Mouse (Mus musculus): ENCODE data around the gene Zswim7.
"Not testable (repeated sequence)": the region's sequence is repeated elsewhere in the genome, so short reads cannot be mapped to it uniquely, and the experiment has no call there.

Zswim7 gene

DNA sequence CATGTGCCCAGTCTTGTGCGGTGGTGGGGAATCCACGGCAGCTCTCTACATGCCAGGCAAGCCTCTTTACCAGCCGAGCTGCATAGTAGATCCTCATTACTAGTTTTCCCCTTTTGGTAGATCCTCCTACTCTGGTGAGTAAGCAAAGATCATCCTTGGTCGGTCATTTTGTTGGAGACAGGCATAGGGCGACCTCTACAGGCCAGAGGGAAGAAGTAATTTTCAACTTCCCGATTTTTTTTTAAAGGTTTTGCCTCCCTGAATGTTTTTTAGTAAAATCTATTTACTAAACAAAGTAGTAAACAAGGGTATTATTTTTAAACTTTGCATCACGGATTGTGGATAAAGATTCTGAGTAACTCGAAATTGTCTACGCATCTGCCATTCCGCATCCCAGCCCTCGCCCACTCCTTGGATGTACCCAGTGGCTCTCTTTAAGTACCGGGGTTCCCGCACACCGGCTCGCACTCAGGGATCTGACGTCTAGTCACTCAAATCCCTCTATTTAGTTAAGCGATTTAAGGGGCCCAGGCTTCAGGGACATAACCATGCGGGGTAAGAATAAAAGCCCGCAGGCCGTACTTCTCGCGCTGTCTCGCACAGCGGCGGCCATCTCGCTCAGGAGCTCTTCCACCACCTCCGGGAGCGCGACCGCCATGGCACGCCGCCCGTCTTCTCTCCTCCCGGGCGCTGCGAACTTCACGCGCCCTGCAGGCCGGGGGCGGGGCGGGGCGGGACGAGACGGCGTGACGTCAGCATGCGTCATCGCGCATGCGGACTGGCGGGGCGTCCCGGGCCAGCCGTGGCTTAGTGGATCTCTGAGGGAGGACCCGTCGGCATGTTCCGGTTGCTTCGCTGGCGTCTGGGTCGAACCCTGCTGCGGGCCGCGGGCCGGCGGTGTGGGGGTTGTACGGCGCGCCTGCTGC, at the start of gene Zswim7, which contains the start of gene Ttc19:
TSS of gene Zswim7 (minus strand) at position 701 of the 926 bp plus-strand sequence.
TSS of gene Ttc19 (plus strand) at position 799 of the 926 bp plus-strand sequence.
- DNase-seq (ENCODE audit: low spot score in 2 of 2) = peak; percentile 74 to 89

DNA sequence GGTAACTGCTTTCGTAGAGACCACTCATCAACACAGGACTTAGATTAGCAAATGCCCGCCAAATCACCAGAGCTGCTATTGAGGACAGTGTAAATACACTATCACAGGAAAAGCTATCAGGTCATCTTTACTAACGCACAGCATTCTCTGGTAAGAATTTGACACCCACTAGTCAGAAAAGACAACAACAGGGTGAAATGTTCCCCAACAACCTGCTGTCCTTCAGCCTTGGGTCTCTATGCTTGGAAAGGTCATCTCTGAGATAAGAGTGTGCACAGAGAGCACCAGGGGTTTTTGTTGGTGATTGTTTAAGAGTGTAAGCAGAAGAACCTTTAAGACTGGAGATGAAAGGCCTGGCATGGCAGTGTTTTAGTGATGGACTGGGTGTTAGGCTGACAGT, 42.5 kb upstream of the Zswim7 start:
- no peak for DNase-seq (ENCODE audit: low spot score in 2 of 2)

DNA sequence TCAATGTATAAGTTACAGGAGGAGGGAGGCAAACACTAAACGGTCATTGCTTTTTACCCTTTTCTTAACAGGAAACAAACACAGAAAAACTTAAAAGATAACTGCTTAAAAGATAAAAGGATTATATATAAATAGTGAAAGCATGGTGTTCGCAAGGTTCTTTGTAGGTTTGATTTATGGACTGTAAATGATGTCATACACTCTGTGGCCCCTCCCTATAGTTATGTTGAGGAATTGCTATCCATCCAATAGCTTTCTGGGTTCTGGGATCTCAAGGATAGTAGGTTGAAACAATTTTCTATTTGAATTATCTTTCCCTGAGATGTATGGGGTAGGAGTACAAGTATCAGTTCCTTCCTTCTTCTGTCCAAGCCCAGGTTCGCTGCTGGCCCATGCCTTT, 38.9 kb upstream of the Zswim7 start:
- no peak for DNase-seq (ENCODE audit: low spot score in 2 of 2)

DNA sequence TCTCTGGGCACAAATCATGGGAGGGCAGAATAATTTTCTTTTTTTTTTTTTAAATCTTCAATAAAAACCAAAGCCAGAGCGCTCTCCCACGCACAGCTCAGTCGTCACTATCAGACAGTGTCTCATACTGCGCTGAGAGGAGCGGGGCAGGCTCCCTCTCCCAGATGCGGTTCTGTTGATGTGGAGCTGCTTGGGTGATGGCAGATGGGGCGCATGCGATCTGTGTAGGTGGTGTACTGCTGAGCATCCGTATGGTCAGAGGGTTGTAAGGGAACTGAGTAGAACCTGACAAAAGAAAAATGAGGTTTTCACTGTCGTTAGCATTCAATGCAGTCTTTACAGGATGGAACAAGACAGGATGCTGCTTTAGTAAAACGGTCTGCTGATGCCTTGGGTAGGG, 36.6 kb upstream of the Zswim7 start:
- peak; percentile 51 to 81 for DNase-seq (ENCODE audit: low spot score in 2 of 2)

DNA sequence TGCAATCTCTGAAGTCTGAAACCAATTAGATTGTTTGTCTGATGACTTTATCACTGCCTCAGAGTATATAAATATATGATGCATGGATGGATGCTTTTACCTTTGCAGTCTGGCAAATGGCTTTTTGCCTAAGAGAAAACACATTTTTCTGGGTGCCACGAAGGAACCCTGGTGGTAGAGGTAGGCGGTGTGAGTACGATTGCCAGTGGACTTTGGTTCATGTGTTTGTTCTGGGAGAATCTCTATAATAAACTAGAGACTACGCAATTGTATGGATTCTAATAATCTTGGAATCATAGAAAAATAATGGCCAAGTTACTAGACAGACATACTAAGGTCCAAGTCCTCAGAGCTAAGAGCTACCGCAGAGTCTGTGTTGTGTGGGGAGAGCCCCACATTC, 33.8 kb upstream of the Zswim7 start:
- DNase-seq (ENCODE audit: low spot score in 2 of 2) = no peak

DNA sequence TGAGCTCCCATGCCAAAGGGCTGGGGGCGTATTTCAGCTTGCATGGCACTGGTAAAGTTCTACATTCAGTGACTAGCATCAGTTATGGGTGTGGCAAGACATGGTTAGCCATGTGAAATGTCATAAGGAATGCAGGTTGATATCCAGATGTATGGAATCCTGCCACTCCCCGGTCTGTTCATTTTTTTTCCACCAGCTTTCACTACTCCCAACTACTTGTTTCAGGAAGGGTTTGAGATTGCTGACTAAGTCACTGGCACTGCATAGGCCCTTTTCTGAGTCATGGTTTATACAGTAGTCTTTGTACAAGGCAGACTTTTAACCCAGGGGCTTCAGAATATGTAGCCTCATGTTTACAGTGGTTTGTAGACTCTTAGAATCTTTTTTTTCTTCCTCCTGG, 28.1 kb upstream of the Zswim7 start:
- DNase-seq (ENCODE audit: low spot score in 2 of 2) = no peak

DNA sequence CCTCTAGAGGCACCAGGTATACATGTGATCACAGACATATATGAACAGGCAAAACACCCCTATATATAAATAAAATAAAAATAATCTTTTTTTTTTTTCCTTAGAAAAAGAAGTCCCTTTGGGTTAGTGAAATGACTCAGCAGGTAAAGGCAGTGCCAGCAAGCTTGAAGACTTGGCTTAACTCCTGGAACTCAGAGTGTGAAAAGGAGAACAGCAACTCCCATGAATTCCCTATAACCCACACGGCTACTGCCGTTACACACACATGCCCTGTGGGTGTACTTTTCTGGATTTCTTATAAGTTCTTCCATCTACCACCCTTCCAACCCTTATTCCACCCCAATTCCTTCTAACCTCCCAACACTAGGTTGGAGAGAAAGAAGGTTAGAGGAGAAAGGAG, 24.7 kb upstream of the Zswim7 start:
- peak; percentile 31 to 43 for DNase-seq (ENCODE audit: low spot score in 2 of 2)

DNA sequence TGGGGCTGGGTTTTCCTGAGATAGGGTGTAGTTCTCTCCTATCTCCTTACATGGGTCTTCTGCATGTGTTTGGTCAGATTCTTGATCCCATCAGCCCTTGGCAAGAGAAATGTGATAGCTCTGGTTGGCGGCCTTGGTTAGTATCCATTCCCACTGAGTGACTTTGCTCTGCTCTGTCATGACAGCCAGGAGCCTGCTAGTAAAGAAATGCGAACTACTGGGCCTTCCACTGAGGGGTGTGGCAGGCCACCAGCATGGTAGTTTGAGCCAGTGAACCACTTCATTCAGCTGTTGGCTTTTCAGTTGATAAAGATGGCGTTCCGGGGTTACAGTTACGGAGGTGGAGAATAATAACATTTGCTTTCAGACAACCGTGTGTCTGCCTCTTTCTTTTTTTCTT, 17.7 kb upstream of the Zswim7 start:
- DNase-seq (ENCODE audit: low spot score in 2 of 2) = no peak

DNA sequence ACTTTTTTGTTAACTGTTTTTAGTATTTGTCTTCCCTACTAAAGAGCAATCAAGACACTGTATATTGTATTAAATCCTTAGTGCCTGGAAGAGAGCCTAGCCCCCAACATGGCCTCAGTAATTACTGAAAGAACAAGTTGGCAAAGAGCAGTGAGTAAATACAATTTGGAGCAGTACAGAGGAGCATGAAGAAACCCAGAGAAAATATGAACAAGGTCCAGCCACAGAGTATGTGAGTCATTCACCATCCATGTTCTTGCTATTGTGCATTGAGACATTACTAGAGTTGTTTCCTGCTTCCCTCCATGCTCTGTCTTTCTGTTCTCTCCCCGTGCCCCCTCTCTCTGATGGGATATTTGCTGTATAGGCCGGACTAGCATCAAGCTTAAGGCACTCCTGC, 12.9 kb upstream of the Zswim7 start:
- DNase-seq (ENCODE audit: low spot score in 2 of 2) = no peak

DNA sequence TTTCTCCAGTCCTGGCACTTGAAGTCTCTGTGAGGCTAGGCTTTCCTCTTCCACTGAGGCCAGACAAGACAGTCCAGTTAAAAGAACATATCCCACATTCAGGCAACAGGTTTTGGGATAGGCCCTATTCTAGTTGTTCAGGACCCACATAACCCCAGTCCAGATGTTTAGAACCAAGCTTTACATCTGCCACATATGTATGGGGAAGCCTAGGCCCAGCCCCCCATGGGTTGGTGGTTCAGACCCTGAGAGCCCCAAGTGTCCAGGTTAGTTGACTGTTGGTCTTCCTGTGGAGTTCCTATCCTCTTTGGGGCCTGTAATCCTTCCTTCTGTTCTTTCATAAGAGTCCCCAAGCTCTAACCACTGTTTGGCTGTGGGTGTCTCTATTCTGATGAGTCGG, 6.5 kb upstream of the Zswim7 start:
- no peak for DNase-seq (ENCODE audit: low spot score in 2 of 2)

DNA sequence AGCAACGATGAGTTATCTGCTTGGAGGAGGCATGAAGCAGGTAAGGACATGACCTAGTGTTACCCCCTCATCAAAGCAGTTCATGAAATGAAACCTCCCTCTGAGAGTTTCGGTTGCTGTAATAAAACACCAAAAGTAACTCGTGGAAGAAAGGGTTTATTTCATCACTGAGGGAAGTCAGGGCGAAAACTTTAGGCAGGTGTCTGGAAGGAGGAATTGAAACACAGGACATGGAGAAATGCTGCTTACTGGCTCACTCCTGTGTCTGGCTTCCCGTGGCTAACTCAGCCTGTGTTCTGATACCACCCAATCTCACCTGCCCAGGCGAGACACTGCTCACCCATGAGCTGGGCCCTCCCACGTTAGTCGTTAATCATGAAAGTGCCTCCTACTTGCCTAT, 3.8 kb upstream of the Zswim7 start:
- DNase-seq (ENCODE audit: low spot score in 2 of 2) = no peak

DNA sequence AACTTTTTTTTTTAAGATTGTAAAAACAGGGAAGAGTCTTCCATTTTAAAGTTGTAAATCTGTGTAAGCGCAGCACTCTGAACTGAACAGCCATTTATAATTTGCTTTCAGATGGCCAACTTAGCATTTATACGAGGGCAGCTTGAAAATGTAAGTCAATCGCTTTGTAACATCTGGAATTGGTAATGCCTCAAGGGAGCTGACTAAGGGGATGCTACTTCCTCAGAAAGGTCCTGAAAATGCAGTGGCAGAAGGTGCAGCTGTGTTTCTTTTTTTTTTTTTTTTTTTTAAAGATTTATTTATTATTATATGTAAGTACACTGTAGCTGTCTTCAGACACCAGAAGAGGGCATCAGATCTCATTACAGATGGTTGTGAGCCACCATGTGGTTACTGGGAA, 2.8 kb upstream of the Zswim7 start:
- DNase-seq (ENCODE audit: low spot score in 2 of 2) = not testable (repeated sequence)

DNA sequence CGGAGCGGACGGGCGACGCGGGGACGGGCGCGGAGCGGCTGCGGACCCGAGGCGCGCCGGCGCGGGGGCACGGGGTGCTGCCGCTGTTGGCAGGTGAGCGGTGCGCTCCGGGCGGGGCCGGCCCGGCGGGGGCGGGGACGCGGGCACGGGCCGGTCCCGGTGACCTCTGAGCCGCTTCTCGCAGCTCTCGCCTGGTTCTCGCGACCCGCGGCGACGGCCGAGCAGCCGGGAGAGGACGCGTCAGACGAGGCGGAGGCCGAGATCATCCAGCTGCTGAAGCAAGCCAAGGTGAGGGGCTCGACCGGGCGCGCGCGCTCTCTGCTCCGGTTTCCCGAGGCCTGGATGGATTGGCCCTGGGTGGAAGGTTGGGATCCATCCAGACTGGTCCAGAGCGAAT, 424 bp upstream of the Zswim7 start:
- peak; percentile 27 to 55 for DNase-seq (ENCODE audit: low spot score in 2 of 2)

DNA sequence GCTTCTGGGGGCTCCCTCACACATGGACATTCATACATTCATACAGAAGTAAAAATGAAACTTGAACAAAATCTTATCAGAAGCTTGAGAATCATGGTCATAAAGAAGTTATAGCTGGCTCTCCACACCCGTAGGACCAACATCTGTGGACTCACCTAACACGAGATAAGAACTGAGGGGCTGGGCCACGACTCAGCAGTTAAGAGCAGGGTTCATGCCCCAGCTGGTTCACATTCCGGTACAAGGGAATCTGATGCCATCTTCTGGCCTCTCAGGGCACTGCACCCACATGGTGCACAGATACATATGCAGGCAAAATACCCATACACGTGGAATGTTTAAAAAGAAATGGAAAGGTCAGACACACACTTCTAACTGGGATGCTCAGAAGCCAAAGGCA, 3.1 kb downstream of the Zswim7 start:
- DNase-seq (ENCODE audit: low spot score in 2 of 2) = peak in 1 of 2 experiments; percentile 26

DNA sequence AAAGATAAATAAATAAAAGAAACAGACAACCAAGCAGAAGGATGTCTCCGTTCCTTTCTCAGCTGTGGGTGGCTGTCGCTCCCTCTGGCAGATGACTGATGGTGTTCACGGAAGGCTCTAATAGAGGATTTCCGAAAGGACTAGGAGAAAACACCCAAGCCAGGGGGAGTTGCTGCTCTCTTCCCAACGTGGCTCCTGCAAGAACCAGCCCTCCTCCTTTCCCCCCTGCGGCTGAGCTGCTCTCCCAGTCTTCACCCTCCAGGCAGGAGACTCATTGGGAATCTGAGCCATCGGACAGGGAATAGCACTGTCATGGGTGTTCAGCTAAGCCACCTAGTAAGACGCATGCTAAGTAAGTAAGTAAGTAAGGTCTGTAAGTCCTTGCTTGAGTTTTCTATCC, 4.1 kb downstream of the Zswim7 start:
- DNase-seq (ENCODE audit: low spot score in 2 of 2) = no peak

DNA sequence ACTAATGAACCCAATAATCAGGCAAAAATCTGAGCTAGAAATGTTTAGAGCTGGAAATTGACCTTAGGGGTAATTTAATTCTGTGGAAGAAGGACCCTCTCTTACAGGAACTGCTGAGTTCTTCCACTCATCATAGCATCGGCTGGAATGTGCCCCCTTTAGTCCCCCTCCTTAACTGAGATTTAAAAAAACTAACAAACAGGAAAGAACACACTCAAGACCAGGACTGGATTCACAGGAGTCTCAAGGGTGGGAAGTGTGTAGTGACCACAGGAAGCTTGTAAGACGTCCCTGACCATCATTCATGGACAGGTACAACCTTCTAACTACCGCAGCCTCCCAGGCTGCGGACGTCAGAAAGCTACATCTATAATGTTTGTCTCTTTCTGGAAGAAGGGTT, 10.3 kb downstream of the Zswim7 start:
- no peak for DNase-seq (ENCODE audit: low spot score in 2 of 2)

DNA sequence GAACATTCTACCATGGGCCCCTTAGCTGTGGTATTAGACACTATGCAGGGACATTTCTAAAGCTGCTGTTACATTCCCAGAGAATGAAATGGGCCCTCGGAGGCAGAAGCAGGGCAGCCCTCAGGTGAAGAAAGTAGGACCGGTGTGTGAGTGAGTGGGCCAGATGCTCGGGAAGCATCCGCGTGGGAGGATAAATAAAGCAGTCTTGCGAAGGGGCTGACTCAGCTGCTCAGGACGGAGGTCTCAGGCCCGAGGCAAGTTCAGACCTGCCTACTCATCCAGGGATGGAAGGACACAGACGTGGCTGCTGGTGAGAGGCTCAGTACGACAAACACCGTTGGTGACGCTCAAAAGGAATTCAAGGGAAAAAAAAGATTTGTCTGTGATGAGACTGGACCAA, 12.1 kb downstream of the Zswim7 start:
- no peak for DNase-seq (ENCODE audit: low spot score in 2 of 2)

DNA sequence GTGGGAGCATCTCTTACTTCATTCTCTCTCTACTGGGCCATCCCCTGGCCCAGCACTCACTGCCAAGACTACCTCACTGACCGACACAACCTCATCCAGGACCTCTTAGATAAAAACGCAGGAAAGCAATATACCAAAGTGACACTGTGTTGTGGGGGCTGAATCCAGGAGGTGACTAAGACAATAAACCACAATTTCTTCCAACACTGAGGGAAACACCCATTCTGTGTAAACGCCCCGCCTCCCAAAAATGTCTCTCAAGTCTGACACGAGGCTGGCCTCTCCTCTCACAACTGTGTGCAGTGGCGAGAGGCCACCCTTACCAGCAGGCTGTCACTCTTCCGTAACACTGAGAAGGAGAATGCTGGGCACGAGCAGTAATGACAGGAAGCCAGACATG, 12.8 kb downstream of the Zswim7 start:
- no peak for DNase-seq (ENCODE audit: low spot score in 2 of 2)

DNA sequence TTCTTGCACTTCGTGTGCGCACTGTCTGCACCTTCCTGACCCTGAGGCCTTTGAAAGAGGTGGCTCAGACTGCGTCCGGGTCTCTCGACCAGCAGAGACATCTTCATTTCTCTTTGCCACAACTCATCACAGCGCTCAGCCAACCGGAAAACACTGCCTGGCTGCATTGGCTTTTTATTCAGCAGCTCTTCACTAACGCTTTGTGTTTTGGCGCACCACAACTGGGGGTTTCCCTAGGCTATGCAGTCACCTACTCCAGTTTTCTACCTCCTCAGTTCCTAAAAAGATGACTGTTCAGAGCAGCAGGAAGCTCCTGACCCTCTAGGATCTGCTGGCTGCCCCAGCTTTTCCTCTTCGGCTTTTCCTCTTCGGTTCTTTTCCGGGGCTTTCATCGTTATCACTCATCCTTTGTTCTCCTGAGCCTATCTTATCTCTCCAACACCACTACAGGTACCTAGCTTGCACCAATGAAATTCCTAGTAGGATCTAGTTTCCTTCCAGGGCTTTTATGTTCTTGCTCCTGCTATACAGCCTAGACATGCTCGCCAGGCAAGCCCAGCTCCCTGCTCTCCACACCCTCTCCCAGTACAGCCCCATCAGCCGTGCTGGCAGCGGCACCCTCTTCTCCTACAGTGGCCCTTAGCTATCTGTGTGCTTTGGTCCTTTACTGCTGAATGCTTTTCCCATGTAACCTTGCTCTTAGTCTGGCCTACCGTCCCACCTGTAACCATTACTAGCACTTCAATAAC, 14.5 kb downstream of the Zswim7 start:
- no peak for DNase-seq (ENCODE audit: low spot score in 2 of 2)

DNA sequence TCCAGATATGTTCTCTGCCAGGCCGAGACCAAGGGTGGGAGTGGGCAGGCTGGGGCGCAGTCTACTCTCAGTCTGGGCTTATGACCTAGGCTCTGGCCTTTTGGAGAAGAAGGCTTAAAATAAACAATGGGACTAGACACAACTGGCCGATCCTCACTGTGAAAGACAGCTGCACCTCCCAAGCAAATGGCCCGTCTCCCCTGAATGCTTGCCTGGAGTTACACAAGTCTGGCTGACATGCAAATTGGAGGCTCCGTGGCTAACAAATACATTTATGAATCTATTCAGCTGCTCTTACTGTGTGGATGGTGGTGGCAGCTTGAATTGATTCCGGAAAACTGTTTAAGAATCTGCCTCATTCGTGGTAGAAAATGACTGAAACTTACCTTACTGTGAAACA, 15.5 kb downstream of the Zswim7 start:
- DNase-seq (ENCODE audit: low spot score in 2 of 2) = no peak

DNA sequence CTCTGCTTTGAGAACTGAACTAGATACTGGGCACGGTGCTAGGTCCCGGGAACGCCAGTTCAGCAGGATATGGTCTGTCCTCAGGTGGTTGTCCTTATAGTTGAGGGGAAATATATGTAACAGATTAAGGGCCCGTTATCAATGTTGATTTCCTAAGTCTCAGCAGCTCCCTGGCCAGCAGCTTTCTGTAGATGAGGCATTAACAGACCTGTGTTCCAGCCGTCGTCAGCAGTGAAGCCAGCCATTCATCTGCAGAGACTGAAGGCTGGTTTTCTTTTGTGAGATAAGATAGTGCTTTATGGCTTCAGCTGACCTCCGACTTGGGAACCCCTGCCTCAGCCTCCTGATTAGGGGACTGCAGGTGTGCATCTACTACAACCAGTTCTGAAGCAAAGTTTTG, 17.2 kb downstream of the Zswim7 start:
- DNase-seq (ENCODE audit: low spot score in 2 of 2) = no peak

DNA sequence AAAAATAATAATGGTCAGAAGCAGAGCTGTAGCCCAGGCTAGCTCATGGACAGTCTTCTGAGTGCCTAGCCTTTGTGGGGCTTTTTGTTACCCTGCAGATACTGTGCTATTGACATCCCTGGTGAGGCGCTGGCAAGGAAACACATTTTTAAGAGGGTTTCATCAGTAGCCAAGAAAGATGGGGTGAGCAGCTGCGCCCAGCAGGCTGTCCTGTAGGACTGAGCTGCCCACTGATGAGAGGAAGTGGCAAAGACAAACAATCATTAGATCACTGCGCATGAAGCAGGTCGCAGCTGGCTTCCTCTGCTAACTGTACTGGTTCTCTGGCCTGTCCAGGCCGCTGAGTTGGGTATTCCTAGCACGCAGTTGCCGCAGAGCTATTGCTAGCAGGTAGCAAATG, 17.6 kb downstream of the Zswim7 start:
- DNase-seq (ENCODE audit: low spot score in 2 of 2) = no peak

DNA sequence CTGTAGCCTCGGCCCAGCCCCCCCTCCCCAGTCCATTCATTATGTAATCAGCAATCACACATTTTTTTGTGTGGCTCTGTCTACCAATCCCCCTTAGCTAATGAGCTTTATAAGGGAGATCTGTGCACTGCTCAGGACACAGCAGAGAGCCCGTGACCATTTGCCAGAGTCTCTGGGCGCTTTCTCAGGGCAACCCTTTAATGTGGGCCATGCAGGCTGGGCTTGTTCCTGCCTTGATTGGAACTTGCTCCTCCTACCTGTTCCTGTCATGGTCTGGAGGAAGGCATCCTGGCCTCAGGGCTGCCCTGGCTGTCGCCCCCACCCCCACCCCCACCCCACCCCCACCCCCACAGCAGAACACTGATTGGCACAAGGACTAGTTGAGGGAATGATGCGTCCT, 22.0 kb downstream of the Zswim7 start:
- no peak for DNase-seq (ENCODE audit: low spot score in 2 of 2)

All from left cerebral cortex, adult 9 months (tissue).